Mouse (Mus musculus) liver, adult 2 months (tissue): ENCODE measurements around the gene Mrtfa.

ENCODE experiments used
- CTCF ChIP-seq: fragments of 200-500 bp; IDR thresholded peaks from 2 replicates; pipeline ENCODE4 v1.5.1; 2011; ENCODE audit warnings: low read depth, low read length, control low read depth
- POLR2A ChIP-seq: fragments of 200-500 bp; IDR thresholded peaks from 2 replicates; pipeline ENCODE4 v1.6.1; 2011; ENCODE audit warnings: low read length, control low read depth; ENCODE audit not compliant: insufficient read depth; ENCODE audit errors: extremely low read depth

GRCm38 (mm10) chr15:81026901-81027300 lies 163.7 kb downstream of the Mrtfa start:
- TF ChIP-seq CTCF (no peak), POLR2A (no peak)
